Mouse (Mus musculus): Measurements from ENCODE around the gene Barhl2.

Barhl2 gene

GRCm38 (mm10) chr5:106454411-106455105, 3.4 kb downstream of the Barhl2 start:
- DNase-seq: no peak

- DNase-seq: no peak
Observed at GRCm38 (mm10) chr5:106453886-106454321, 4.1 kb downstream of the Barhl2 start.

- no peak for DNase-seq
Observed at GRCm38 (mm10) chr5:106453181-106453885, 4.6 kb downstream of the Barhl2 start.

GRCm38 (mm10) chr5:106452686-106453085, 5.3 kb downstream of the Barhl2 start:
- DNase-seq: no peak

GRCm38 (mm10) chr5:106451681-106452440, 6.1 kb downstream of the Barhl2 start:
- no peak for DNase-seq

- DNase-seq: no peak
Observed at GRCm38 (mm10) chr5:106450426-106451160, 7.4 kb downstream of the Barhl2 start.

- DNase-seq: no peak
Observed at GRCm38 (mm10) chr5:106449720-106450425, 8.1 kb downstream of the Barhl2 start.

GRCm38 (mm10) chr5:106448798-106449125, 9.2 kb downstream of the Barhl2 start:
- DNase-seq: no peak

- no peak for DNase-seq
Observed at GRCm38 (mm10) chr5:106447951-106448797, 9.8 kb downstream of the Barhl2 start.

- DNase-seq: no peak
Observed at GRCm38 (mm10) chr5:106447091-106447820, 10.7 kb downstream of the Barhl2 start.

- DNase-seq: no peak
Observed at GRCm38 (mm10) chr5:106446593-106446992, 11.4 kb downstream of the Barhl2 start.

- DNase-seq: no peak
Observed at GRCm38 (mm10) chr5:106445681-106446080, 12.3 kb downstream of the Barhl2 start.

GRCm38 (mm10) chr5:106438916-106439315, 19.1 kb downstream of the Barhl2 start:
- no peak for DNase-seq

- no peak for DNase-seq
Observed at GRCm38 (mm10) chr5:106426069-106426468, 31.9 kb downstream of the Barhl2 start.

- DNase-seq: no peak
Observed at GRCm38 (mm10) chr5:106420871-106421270, 37.1 kb downstream of the Barhl2 start.

GRCm38 (mm10) chr5:106420370-106420769, 37.6 kb downstream of the Barhl2 start:
- no peak for DNase-seq

GRCm38 (mm10) chr5:106417210-106417609, 40.8 kb downstream of the Barhl2 start:
- DNase-seq: no peak

GRCm38 (mm10) chr5:106416550-106416949, 41.4 kb downstream of the Barhl2 start:
- DNase-seq: no peak

GRCm38 (mm10) chr5:106415734-106416133, 42.2 kb downstream of the Barhl2 start:
- no peak for DNase-seq

- no peak for DNase-seq
Observed at GRCm38 (mm10) chr5:106402761-106403160, 55.2 kb downstream of the Barhl2 start.
